Mouse (Mus musculus): ENCODE data around the gene Fdx1l.

GRCm38 (mm10) chr9:21100447-21101161 lies 27.2 kb upstream of the Fdx1l start:
- TF ChIP-seq CTCF (IDR thresholded peaks at IDR 0.05; ENCODE audit: control insufficient read depth, insufficient read depth, low read length) (no peak), POLR2A (IDR thresholded peaks at IDR 0.05; ENCODE audit: borderline replicate concordance, control insufficient read depth, low read depth, low read length) (no peak)
